Comparison of ENCODE assay signal across 16 mouse cellular contexts in genomic region chr1:137360688-137361570, GRCm38 (mm10).
DNase-seq lines count a peak whose midpoint lies in the region; ATAC-seq and TF ChIP-seq lines count a peak whose summit lies in the region.
"Had no signal": no experiment of that assay in that cellular context is flagged by ENCODE, and none has a peak within 500 bp of the region (broad histone marks: within the 10 kb centered on the region; RNA-seq: fewer than 3 reads in every experiment).

No protein-coding gene starts in this region.

- TF ChIP-seq CTCF in heart, adult 2 months (IDR thresholded peaks at IDR 0.05): no peak

- no peaks in the 10 kb centered on the region for H3K9me3 ChIP-seq in neural tube, embryonic 14.5 days (ENCODE audit: control insufficient read depth, low read length)

- H3K4me2 ChIP-seq in neural tube, embryonic 14.5 days (ENCODE audit: low read depth, low read length): no peak overlapping the region
- H3K4me2 ChIP-seq: liver, embryonic 11.5 days had no signal

- H3K4me3 ChIP-seq in heart, adult 2 months: no peak overlapping the region
- no peak overlapping the region for H3K4me3 ChIP-seq in neural tube, embryonic 14.5 days (ENCODE audit: low read depth, low read length)

- H3K4me1 ChIP-seq in heart, adult 2 months (ENCODE audit: control insufficient read depth, insufficient read depth, low read length): no peaks in the 10 kb centered on the region
- no peaks in the 10 kb centered on the region for H3K4me1 ChIP-seq in neural tube, embryonic 14.5 days (ENCODE audit: control insufficient read depth, insufficient read depth, low read length)

- H3K27ac ChIP-seq in heart, adult 2 months: no peak overlapping the region
- no peak overlapping the region for H3K27ac ChIP-seq in neural tube, embryonic 14.5 days (ENCODE audit: low read depth, low read length)

- no peaks in the 10 kb centered on the region for H3K79me2 ChIP-seq in heart, adult 2 months (replicated peaks; ENCODE audit: control insufficient read depth, insufficient read depth, low read length)

- peak; percentile 6 to 9 for DNase-seq in heart, postnatal 10 days
- DNase-seq in heart, adult 2 months: no peak
- peak; percentile 37 for DNase-seq in ovary, adult 18-20 months (ENCODE audit: low spot score)
- DNase-seq in ovary, postnatal 14 days (ENCODE audit: low spot score): no peak
- DNase-seq in adrenal gland, postnatal 14 days: peak; percentile 84
- no peak for DNase-seq in gastrocnemius, postnatal 36 days
- DNase-seq in layer of hippocampus, adult 9-11 months: no peak
- DNase-seq: cerebellum, adult 11 months; cerebellum, postnatal 36 days; kidney, adult 8-10 months; kidney, postnatal 4 days; lung, postnatal 10 days; retina, postnatal 1 day had no signal

- ATAC-seq in neural tube, embryonic 14.5 days (ENCODE audit: low read depth): peak; percentile 60; the same call in 1 of the 2 replicates

- H3K9ac ChIP-seq in heart, adult 2 months (ENCODE audit: low read depth, low read length): no peak overlapping the region
- H3K9ac ChIP-seq in neural tube, embryonic 14.5 days (replicated peaks; ENCODE audit: low read depth, low read length): no peak overlapping the region

- 79% methylated on average over 16 of the region's 16 CpGs for WGBS in heart, adult 2 months
- WGBS in neural tube, embryonic 14.5 days: 53% methylated on average over 16 of the region's 16 CpGs

- H3K36me3 ChIP-seq in heart, adult 2 months (ENCODE audit: control insufficient read depth, insufficient read depth, low read length): no peaks in the 10 kb centered on the region
- H3K36me3 ChIP-seq in neural tube, embryonic 14.5 days (ENCODE audit: control insufficient read depth, insufficient read depth, low read length): no peaks in the 10 kb centered on the region
- H3K36me3 ChIP-seq: G1E had no signal

- no peaks in the 10 kb centered on the region for H3K27me3 ChIP-seq in heart, adult 2 months (ENCODE audit: control insufficient read depth, insufficient read depth, low read length)
- H3K27me3 ChIP-seq in neural tube, embryonic 14.5 days (ENCODE audit: control insufficient read depth, insufficient read depth, low read length): no peaks in the 10 kb centered on the region

- TF ChIP-seq EP300 in heart, adult 2 months (IDR thresholded peaks at IDR 0.05; ENCODE audit: insufficient read depth, low read depth, low read length): no peak

- TF ChIP-seq POLR2A in heart, adult 2 months (IDR thresholded peaks at IDR 0.05; ENCODE audit: insufficient read depth, low read depth, low read length): no peak

- intact Hi-C loops in heart, postnatal 10 days (cut with DNase I): no loop called here
- intact Hi-C loops in heart, adult 2 months (cut with DNase I): no loop called here
- intact Hi-C loops in gastrocnemius, postnatal 36 days (cut with DNase I): no loop called here

Comparison
In these comparisons a context has a peak if more than half of its experiments do, and no peak if none do; other contexts are left out.
1. DNase-seq: peak in heart, postnatal 10 days (2 of 2), ovary, adult 18-20 months (single experiment) and adrenal gland, postnatal 14 days (single experiment); none in heart, adult 2 months (0 of 2), ovary, postnatal 14 days (single experiment), gastrocnemius, postnatal 36 days (0 of 2) and layer of hippocampus, adult 9-11 months (single experiment).